Mouse (Mus musculus): ENCODE data around the gene Kcnh1. TPM values are rescaled to one million over a fixed set of nuclear protein-coding genes. Genes with fewer than 3 reads are reported as not detected.

Kcnh1 gene
- polyA plus RNA-seq, 1 experiment from 2014 or later = 0.60 TPM

GRCm38 (mm10) chr1:192269911-192270310, 79.3 kb downstream of the Kcnh1 start:
- Histone ChIP-seq H3K4me3 (no peak overlapping the region), H3K9me3 (no peaks in the 10 kb centered on the region), H3K27me3 (no peaks in the 10 kb centered on the region), H3K27ac (no peak overlapping the region), H3K36me3 (no peaks in the 10 kb centered on the region), H3K9ac (no peak overlapping the region), H3K4me2 (replicated peaks) (no peak overlapping the region), H3K4me1 (no peaks in the 10 kb centered on the region)
- WGBS = 88% methylated on average over 9 of the region's 9 CpGs
- no peak for ATAC-seq (ENCODE audit: low FRiP score, low read depth)

GRCm38 (mm10) chr1:192277801-192278385, 87.3 kb downstream of the Kcnh1 start:
- H3K27ac ChIP-seq = no peak overlapping the region
- H3K4me2 ChIP-seq (replicated peaks) = no peak overlapping the region
- H3K4me3 ChIP-seq = no peak overlapping the region
- H3K36me3 ChIP-seq = no peaks in the 10 kb centered on the region
- 68% methylated on average over 5 of the region's 5 CpGs for WGBS
- no peaks in the 10 kb centered on the region for H3K27me3 ChIP-seq
- H3K4me1 ChIP-seq = no peaks in the 10 kb centered on the region
- H3K9ac ChIP-seq = no peak overlapping the region
- no peaks in the 10 kb centered on the region for H3K9me3 ChIP-seq
- ATAC-seq (ENCODE audit: low FRiP score, low read depth) = no peak

GRCm38 (mm10) chr1:192284340-192284739, 93.8 kb downstream of the Kcnh1 start:
- no peaks in the 10 kb centered on the region for H3K27me3 ChIP-seq
- H3K4me3 ChIP-seq = no peak overlapping the region
- H3K9me3 ChIP-seq = no peaks in the 10 kb centered on the region
- no peak for ATAC-seq (ENCODE audit: low FRiP score, low read depth)
- H3K4me2 ChIP-seq (replicated peaks) = no peak overlapping the region
- H3K9ac ChIP-seq = no peak overlapping the region
- no peaks in the 10 kb centered on the region for H3K4me1 ChIP-seq
- H3K27ac ChIP-seq = no peak overlapping the region
- no peaks in the 10 kb centered on the region for H3K36me3 ChIP-seq
- WGBS = 55% methylated on average over 3 of the region's 3 CpGs

- no peaks in the 10 kb centered on the region for H3K36me3 ChIP-seq
- no peak overlapping the region for H3K4me3 ChIP-seq
- H3K27me3 ChIP-seq = no peaks in the 10 kb centered on the region
- no peaks in the 10 kb centered on the region for H3K4me1 ChIP-seq
- no peak overlapping the region for H3K4me2 ChIP-seq (replicated peaks)
- 68% methylated on average over 3 of the region's 3 CpGs for WGBS
- no peak overlapping the region for H3K27ac ChIP-seq
- H3K9me3 ChIP-seq = no peaks in the 10 kb centered on the region
- H3K9ac ChIP-seq = no peak overlapping the region
- no peak for ATAC-seq (ENCODE audit: low FRiP score, low read depth)
Measured at GRCm38 (mm10) chr1:192284950-192285349, 94.4 kb downstream of the Kcnh1 start.

- H3K4me1 ChIP-seq = no peaks in the 10 kb centered on the region
- no peaks in the 10 kb centered on the region for H3K9me3 ChIP-seq
- WGBS = 80% methylated on average over 8 of the region's 8 CpGs
Measured at GRCm38 (mm10) chr1:192288456-192288855, 97.9 kb downstream of the Kcnh1 start.

GRCm38 (mm10) chr1:192291286-192291685, 100.7 kb downstream of the Kcnh1 start:
- no peak overlapping the region for H3K4me3 ChIP-seq
- no peaks in the 10 kb centered on the region for H3K36me3 ChIP-seq
- H3K9me3 ChIP-seq = no peaks in the 10 kb centered on the region
- no peak overlapping the region for H3K27ac ChIP-seq
- H3K27me3 ChIP-seq = no peaks in the 10 kb centered on the region
- WGBS = 59% methylated on average over 3 of the region's 3 CpGs
- no peak overlapping the region for H3K4me2 ChIP-seq (replicated peaks)
- no peak overlapping the region for H3K9ac ChIP-seq
- no peaks in the 10 kb centered on the region for H3K4me1 ChIP-seq
- ATAC-seq (ENCODE audit: low FRiP score, low read depth) = no peak

More at GRCm38 (mm10) chr1:192288456-192288855, 97.9 kb downstream of the Kcnh1 start:
- Histone ChIP-seq H3K4me3 (no peak overlapping the region), H3K4me2 (replicated peaks) (no peak overlapping the region), H3K36me3 (no peaks in the 10 kb centered on the region), H3K27me3 (no peaks in the 10 kb centered on the region), H3K9ac (no peak overlapping the region), H3K27ac (no peak overlapping the region)
- no peak for ATAC-seq (ENCODE audit: low FRiP score, low read depth)

- Histone ChIP-seq H3K36me3 (no peaks in the 10 kb centered on the region), H3K4me1 (no peaks in the 10 kb centered on the region), H3K27me3 (no peaks in the 10 kb centered on the region), H3K4me3 (no peak overlapping the region), H3K9ac (no peak overlapping the region), H3K9me3 (no peaks in the 10 kb centered on the region), H3K27ac (no peak overlapping the region), H3K4me2 (replicated peaks) (no peak overlapping the region)
- 56% methylated on average over 4 of the region's 4 CpGs for WGBS
- ATAC-seq (ENCODE audit: low FRiP score, low read depth) = no peak
Measured at GRCm38 (mm10) chr1:192293391-192293790, 102.8 kb downstream of the Kcnh1 start.

- H3K9me3 ChIP-seq = no peaks in the 10 kb centered on the region
- H3K4me1 ChIP-seq = no peaks in the 10 kb centered on the region
- H3K4me2 ChIP-seq (replicated peaks) = no peak overlapping the region
- H3K9ac ChIP-seq = no peak overlapping the region
- H3K27me3 ChIP-seq = no peaks in the 10 kb centered on the region
- H3K27ac ChIP-seq = no peak overlapping the region
- 86% methylated on average over 3 of the region's 3 CpGs for WGBS
- no peaks in the 10 kb centered on the region for H3K36me3 ChIP-seq
- no peak for ATAC-seq (ENCODE audit: low FRiP score, low read depth)
- no peak overlapping the region for H3K4me3 ChIP-seq
Measured at GRCm38 (mm10) chr1:192293921-192294320, 103.3 kb downstream of the Kcnh1 start.

- Histone ChIP-seq H3K4me2 (replicated peaks) (no peak overlapping the region), H3K4me3 (no peak overlapping the region), H3K9ac (no peak overlapping the region), H3K36me3 (no peaks in the 10 kb centered on the region), H3K9me3 (no peaks in the 10 kb centered on the region), H3K27ac (no peak overlapping the region), H3K27me3 (no peaks in the 10 kb centered on the region), H3K4me1 (no peaks in the 10 kb centered on the region)
- ATAC-seq (ENCODE audit: low FRiP score, low read depth) = no peak
- 64% methylated on average over 11 of the region's 11 CpGs for WGBS
Measured at GRCm38 (mm10) chr1:192295243-192295860, 104.8 kb downstream of the Kcnh1 start.

GRCm38 (mm10) chr1:192295902-192296301, 105.3 kb downstream of the Kcnh1 start:
- Histone ChIP-seq H3K27ac (no peak overlapping the region), H3K27me3 (no peaks in the 10 kb centered on the region), H3K9me3 (no peaks in the 10 kb centered on the region), H3K4me1 (no peaks in the 10 kb centered on the region), H3K9ac (no peak overlapping the region), H3K4me3 (no peak overlapping the region), H3K36me3 (no peaks in the 10 kb centered on the region), H3K4me2 (replicated peaks) (no peak overlapping the region)
- ATAC-seq (ENCODE audit: low FRiP score, low read depth) = no peak

- WGBS = 75% methylated on average over 5 of the region's 5 CpGs
Measured at GRCm38 (mm10) chr1:192297481-192298128, 107.0 kb downstream of the Kcnh1 start.

GRCm38 (mm10) chr1:192300417-192300816, 109.8 kb downstream of the Kcnh1 start:
- H3K9ac ChIP-seq = no peak overlapping the region
- WGBS = 88% methylated on average over 7 of the region's 7 CpGs
- 0 out of 2 replicates have a peak, but pooled peaks cover 4% of the 10 kb centered on the region for H3K27me3 ChIP-seq
- no peak overlapping the region for H3K4me3 ChIP-seq
- H3K27ac ChIP-seq = no peak overlapping the region
- no peaks in the 10 kb centered on the region for H3K9me3 ChIP-seq
- ATAC-seq (ENCODE audit: low FRiP score, low read depth) = no peak
- no peaks in the 10 kb centered on the region for H3K4me1 ChIP-seq
- no peaks in the 10 kb centered on the region for H3K36me3 ChIP-seq
- no peak overlapping the region for H3K4me2 ChIP-seq (replicated peaks)

More at GRCm38 (mm10) chr1:192297481-192298128, 107.0 kb downstream of the Kcnh1 start:
- no peaks in the 10 kb centered on the region for H3K36me3 ChIP-seq
- H3K9ac ChIP-seq = no peak overlapping the region
- no peak overlapping the region for H3K27ac ChIP-seq
- ATAC-seq (ENCODE audit: low FRiP score, low read depth) = no peak
- no peak overlapping the region for H3K4me2 ChIP-seq (replicated peaks)
- H3K4me1 ChIP-seq = no peaks in the 10 kb centered on the region
- H3K27me3 ChIP-seq = no peaks in the 10 kb centered on the region
- H3K4me3 ChIP-seq = no peak overlapping the region
- no peaks in the 10 kb centered on the region for H3K9me3 ChIP-seq
